Mouse (Mus musculus): ENCODE measurements around the gene Gna13. TPM values are rescaled to one million over a fixed set of nuclear protein-coding genes. Genes with fewer than 3 reads are reported as not detected.

Gene Gna13
- total RNA-seq, 2 experiments from 2014 or later, result 55.5 to 59.9 TPM

GRCm38 (mm10) chr11:109348408-109348807 is 14.2 kb upstream of the Gna13 start:
- no peak for DNase-seq (ENCODE audit: low spot score in 2 of 2)

GRCm38 (mm10) chr11:109349652-109350316 is 12.8 kb upstream of the Gna13 start:
- no peak for DNase-seq (ENCODE audit: low spot score in 2 of 2)

- DNase-seq (ENCODE audit: low spot score in 2 of 2), result no peak
Measured at GRCm38 (mm10) chr11:109350317-109350714, 12.3 kb upstream of the Gna13 start.

- DNase-seq (ENCODE audit: low spot score in 2 of 2), result no peak
Measured at GRCm38 (mm10) chr11:109351489-109351888, 11.1 kb upstream of the Gna13 start.

- DNase-seq (ENCODE audit: low spot score in 2 of 2), result no peak
Measured at GRCm38 (mm10) chr11:109353391-109354235, 9.0 kb upstream of the Gna13 start.

- DNase-seq (ENCODE audit: low spot score in 2 of 2), result no peak
Measured at GRCm38 (mm10) chr11:109354236-109354613, 8.4 kb upstream of the Gna13 start.

GRCm38 (mm10) chr11:109355771-109356388 is 6.8 kb upstream of the Gna13 start:
- DNase-seq (ENCODE audit: low spot score in 2 of 2), result no peak

GRCm38 (mm10) chr11:109357171-109357570 is 5.5 kb upstream of the Gna13 start:
- no peak for DNase-seq (ENCODE audit: low spot score in 2 of 2)

GRCm38 (mm10) chr11:109358549-109358948 is 4.1 kb upstream of the Gna13 start:
- no peak for DNase-seq (ENCODE audit: low spot score in 2 of 2)

- no peak for DNase-seq (ENCODE audit: low spot score in 2 of 2)
Measured at GRCm38 (mm10) chr11:109359043-109359752, 3.4 kb upstream of the Gna13 start.

GRCm38 (mm10) chr11:109360102-109360501 is 2.5 kb upstream of the Gna13 start:
- DNase-seq (ENCODE audit: low spot score in 2 of 2), result no peak

- DNase-seq (ENCODE audit: low spot score in 2 of 2), result peak in 1 of 2 experiments; percentile 49
Measured at GRCm38 (mm10) chr11:109360581-109361040, 2.0 kb upstream of the Gna13 start.

- DNase-seq (ENCODE audit: low spot score in 2 of 2), result no peak
Measured at GRCm38 (mm10) chr11:109361241-109361630, 1.4 kb upstream of the Gna13 start.

- DNase-seq (ENCODE audit: low spot score in 2 of 2), result no peak
Measured at GRCm38 (mm10) chr11:109361631-109362462, 784 bp upstream of the Gna13 start.

- DNase-seq (ENCODE audit: low spot score in 2 of 2), result no peak
Measured at GRCm38 (mm10) chr11:109363191-109364133, 831 bp downstream of the Gna13 start.

- DNase-seq (ENCODE audit: low spot score in 2 of 2), result no peak
Measured at GRCm38 (mm10) chr11:109364337-109364736, 1.7 kb downstream of the Gna13 start.

- DNase-seq (ENCODE audit: low spot score in 2 of 2), result no peak
Measured at GRCm38 (mm10) chr11:109364881-109365280, 2.2 kb downstream of the Gna13 start.

GRCm38 (mm10) chr11:109365818-109366217 is 3.2 kb downstream of the Gna13 start:
- DNase-seq (ENCODE audit: low spot score in 2 of 2), result no peak

Measured in layer of hippocampus, adult 18-20 months (tissue).